Mouse (Mus musculus) embryonic facial prominence, embryonic 10.5 days (tissue): Measurements from ENCODE around the gene 1700021F07Rik. TPM values are rescaled to one million over a fixed set of nuclear protein-coding genes. Genes with fewer than 3 reads are reported as not detected.

ENCODE experiments used
- polyA plus RNA-seq: library from polyadenylated mRNA; unstranded; fragments of >200 nt; fragmentation: Nextera tagmentation; extraction: Ambion mirVana; gene quantifications from 2 replicates; pipeline ENCODE4 v1.2.1, GENCODE M21; 2016

The 1700021F07Rik gene
- polyA plus RNA-seq, 1 experiment from 2014 or later, result not detected

Other genes with a start within 250 kb of the 1700021F07Rik start
- gene Pmepa1, start 246.1 kb upstream of the 1700021F07Rik start, polyA plus RNA-seq, result 1.4 and 2.1 TPM in 2 replicates
- gene Ankrd60, start 55.8 kb downstream of the 1700021F07Rik start, polyA plus RNA-seq, result not detected in 2 replicates
- 24.2 and 24.6 TPM in 2 replicates for gene Rab22a, start 137.2 kb downstream of the 1700021F07Rik start, polyA plus RNA-seq
- gene 1700010B08Rik, start 196.8 kb downstream of the 1700021F07Rik start, polyA plus RNA-seq, result not detected in 2 replicates
- gene Vapb, start 214.9 kb downstream of the 1700021F07Rik start, polyA plus RNA-seq, result 8.1 and 9.8 TPM in 2 replicates